Mouse (Mus musculus) right cerebral cortex, postnatal 25 days (tissue): ENCODE results near the gene Irak3.
A peak's percentile ranks its signal among the peaks of the same experiment; 100 is the strongest.
"Not testable (repeated sequence)": the region's sequence is repeated elsewhere in the genome, so short reads cannot be mapped to it uniquely, and the experiment has no call there.

Experiments used
- DNase-seq: peaks from one replicate; pipeline ENCODE4 v3.0.0; 2022

Irak3 gene

DNA sequence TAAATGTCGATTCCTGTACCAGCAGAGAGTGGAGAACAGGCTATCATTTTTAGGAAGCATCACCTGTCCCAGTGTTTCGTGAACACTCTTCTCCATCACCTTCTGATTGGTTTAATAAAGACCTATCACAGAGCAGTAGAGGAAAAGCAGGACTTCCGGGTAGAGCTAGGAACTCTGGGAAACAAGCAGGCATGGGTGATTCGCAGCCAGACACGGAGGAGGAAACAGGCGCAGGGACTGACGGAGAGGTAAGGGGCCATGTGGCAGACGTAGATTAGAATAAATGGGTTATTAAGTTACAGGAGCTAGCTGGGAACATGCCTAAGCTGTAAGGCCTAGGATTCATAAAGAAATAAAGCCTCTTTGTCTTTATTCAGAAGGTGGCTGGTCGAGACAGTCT lies 41.4 kb downstream of the Irak3 start:
- DNase-seq: no peak

DNA sequence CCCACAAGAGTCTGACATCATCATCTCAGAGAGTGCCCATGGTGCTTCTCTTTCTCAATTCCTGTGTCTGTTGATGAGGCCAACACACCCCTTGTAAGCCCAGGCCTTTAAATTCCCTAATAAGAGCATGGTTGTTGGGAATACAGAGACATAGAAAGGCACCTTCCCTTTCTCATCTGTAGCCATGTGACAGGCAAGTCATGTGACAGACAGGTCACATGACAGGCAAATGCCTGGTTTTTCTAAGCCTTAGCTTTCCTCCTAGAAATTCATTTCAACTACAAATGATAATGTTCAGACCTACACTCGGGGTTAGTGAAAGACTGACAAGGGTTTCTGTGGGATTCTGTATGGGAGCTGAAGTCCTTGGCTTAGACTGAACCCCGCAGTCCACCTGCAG lies 48.0 kb downstream of the Irak3 start:
- DNase-seq: no peak

DNA sequence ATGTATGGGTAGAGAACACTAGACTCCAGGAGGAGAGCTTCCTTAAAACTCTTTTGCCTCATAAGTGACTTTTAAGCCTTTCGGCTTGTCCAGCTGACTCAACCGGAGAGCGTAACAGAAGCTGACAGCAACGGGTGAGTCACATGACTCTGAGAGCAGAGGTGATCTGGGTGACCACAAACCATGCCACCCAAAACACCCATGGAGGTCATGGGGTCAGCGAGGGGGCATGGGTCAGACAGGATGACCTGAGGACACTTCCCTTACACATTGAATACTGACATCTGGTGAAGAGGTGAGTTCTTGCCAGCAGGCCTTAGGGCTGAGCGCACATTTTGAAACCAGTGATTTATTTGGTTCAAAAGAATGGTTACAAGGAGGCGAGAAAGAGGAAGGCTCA lies 50.3 kb downstream of the Irak3 start:
- DNase-seq: no peak

DNA sequence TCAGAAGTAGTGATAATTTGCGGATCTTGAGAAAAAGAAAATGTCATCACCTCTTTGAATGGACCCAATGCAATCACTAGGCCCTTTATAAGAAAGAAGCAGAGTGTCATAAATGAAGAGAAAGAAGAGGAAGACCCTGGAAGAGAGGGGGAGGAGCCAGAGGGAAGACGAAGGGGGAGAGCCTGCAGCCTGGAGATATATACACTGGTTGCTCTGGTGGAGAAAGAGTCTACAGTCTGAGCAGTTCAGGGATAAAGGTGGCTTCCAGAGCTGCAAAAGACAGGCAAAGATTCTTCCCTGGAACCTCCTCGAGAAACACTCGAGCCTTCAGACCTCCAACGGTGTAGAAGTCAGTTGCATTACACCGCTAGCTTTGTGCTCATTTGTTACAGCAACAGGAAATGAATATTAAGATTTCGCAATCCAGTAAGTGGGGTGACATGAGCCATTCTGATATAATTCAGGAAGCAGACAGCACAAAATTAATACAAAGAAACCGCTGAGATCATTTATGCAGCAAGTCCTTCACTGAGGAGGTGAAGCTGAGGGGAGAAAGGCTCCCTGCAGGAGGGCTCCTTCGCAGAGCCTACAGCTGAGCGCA lies 60.9 kb downstream of the Irak3 start:
- no peak for DNase-seq

DNA sequence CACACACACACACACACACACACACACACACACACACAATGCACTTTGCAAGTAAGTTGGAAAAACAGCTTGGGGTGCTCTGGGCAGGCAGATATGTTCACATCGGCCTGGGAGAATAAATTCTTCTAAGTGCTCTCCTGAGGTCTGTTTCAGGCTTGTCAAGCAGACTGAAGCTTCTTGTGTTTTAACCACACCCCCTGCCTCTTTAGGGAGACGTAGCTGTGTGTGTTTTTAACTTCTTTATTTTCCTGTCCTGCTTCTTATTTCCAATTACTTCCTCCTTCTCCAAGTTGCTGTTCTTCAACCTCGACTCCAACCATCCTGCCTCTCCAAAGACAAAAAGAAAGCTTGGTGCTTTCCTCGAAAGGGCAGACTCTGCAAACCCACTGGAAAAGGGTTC lies 61.7 kb downstream of the Irak3 start:
- DNase-seq: no peak

DNA sequence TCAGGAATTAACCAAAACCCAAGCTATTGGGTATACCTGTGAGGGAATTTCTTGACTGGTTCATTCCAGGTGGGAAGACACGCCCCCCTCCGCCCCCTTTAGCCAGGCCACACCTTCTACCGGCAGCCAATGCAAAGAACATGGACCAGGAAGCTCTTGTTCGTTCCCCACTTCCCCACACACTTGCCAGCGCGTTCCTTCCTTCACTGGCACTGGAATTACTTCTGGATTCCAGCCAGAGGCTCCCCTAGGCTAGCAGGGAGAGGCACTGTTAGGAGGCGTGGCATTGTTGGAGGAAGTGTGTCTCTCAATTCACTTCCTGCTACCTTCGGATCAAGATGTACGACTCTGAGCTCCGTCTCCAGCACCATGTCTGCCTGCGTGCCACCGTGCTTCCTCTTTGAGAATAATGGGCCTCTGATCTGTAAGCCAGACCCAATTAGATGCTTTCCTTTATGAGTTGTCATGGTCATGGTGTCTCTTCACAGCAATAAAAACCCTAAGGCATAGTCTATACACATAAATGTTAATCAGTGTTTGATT lies 65.8 kb downstream of the Irak3 start:
- DNase-seq: no peak

DNA sequence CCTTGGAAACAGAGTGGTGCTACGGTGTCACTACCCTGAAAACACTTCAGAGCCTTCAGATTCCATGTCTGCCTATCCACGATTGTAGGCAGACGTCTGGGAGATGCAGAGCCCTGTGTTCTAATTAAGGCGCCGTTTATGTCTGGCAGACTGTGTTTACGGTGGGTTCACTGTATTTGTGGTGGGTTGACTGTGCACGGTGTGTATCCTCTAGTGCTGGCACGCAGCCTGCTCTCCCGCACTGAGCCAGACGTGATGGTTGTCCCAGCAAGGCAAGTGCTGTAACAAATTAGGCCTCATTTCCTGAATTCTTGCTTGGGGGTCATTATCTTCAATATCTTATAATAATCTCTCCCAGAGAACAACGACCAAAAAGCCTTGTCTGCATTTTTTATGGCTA lies 68.2 kb downstream of the Irak3 start:
- no peak for DNase-seq

DNA sequence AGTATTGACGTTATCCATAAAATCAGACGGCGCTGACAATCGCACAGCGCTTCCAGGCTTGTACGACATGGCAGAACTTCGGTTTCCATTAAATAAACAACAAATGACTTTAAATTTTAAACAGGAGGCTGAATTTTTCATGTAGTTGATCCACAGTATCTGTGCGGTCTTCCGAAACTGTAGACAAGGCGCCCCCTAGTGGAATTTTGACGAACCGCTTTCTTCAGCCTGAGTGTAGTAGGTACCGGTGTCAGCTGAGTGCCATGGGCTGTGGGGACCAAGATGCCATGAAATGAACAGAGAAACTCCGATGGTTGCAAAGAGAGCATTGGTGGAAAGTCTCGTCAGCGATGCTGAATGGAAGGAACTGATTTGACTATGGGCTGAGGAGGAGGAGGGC lies 71.3 kb downstream of the Irak3 start:
- DNase-seq: peak; percentile 30

DNA sequence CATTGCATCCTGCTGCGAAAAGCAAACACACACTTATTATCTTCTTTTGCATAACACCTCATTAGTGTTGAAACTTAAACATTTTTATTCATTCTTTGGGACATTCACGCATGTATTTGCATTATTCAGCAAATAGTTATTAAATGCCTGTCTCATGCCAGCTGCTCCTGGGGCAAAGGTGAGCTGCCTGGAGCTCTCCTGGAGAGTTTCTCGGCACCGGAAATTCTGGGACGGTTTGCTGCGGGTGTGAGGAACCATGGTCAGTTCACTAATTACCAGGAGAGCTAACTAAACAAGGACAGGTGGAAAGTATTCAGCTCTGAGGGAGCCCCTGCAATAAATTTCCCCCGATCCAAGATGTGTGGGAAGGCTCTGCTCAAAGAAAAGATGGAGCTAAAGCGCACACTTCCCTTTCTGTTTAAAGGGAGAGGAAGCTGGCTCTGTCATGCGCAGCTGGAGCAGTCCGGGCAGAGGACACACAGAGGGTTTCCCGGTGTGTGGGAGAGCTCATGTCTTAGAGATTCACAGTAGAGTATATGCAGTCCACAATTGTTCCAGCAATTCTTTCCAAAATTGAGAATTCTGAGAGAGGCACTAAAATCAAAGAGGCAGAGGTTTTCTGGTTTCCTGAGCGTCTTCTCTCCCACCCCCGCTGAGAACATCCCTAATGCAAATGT lies 73.2 kb downstream of the Irak3 start:
- no peak for DNase-seq

DNA sequence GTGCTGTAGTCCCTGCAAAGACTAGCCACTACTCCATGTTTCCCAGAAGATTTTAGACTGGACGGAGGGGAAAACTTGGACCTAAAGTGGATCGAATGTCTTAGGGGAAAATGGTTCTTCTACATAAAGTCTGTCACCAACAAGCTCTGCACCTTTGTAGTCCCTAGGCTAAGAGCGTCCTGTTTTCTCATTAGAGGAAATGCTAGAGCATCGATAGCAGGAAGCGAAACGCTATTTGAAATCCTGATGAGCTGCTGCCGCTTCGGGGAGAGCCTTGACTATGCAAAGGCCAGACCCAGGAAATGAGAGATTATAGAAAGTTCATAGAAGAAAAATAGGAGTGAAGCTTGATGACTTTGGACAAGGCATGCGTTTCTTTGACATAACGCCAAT lies 76.5 kb downstream of the Irak3 start:
- DNase-seq: no peak

DNA sequence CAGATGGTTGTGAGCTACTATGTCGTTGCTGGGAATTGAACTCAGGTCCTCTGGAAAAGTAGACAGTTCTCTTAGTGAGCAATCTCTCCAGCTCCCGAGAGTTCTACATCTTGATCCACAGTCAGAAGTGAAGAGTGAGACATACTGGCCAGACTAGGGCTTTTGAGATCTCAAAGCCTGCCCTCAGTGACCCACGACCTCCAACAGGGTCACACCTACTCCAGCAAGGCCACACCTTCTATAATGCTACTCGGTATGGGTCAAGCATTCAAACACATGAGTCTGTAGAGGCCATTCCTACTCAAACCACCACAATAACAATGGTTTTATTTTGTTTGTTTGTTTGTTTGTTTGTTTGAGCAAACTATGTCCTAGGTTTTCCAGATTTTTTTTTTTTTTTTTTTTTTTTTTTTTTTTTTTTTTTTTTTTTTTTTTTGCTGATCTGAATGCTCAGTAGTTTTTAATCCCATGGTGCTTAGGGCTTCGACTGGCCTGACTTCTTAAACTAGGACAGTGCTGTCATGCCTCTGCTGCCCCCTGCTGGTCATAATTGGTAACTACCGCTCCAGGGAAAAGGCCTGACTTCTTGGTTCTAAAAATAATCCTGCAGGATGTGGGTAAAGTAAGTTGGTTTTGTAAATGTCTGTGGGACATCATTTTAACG lies 77.0 kb downstream of the Irak3 start:
- peak; percentile 75 for DNase-seq

DNA sequence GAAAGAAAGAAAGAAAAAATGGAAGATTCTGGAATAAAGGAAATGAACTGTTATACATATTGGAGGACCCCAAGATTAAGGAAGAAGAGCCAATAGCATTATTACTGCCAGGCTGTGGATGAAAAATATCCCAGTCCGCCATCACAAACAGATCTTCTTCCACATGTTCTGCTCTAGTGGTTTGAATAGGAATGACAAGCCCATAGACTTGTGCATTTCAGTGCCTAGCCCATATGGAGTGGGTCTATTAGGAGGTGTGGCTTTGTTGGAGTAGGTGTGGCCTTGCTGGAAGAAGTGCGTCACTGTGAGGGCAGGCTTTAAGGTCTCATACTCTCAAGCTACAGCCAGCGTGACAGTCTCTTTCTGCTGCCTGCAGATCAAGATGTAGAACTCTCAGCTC lies 78.2 kb downstream of the Irak3 start:
- no peak for DNase-seq

DNA sequence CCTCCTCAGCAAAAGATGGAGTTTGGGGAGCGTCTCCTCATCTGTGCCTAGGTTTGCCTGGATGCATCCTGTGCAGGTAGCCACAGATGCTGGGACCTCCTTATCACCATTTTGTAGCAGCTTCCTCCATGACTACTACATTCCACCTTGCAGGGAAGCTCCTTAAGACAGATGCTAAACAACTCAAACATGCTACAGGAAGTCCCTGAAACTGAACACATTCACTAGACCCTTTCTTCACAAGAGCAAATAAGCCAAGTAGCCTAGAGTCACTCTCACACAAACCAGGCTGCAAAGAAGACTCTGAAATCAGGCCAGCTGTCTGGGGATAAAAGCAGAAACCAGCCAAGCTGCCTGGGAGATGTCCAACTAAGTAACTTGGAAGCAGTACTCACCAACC lies 86.7 kb downstream of the Irak3 start:
- DNase-seq: no peak

DNA sequence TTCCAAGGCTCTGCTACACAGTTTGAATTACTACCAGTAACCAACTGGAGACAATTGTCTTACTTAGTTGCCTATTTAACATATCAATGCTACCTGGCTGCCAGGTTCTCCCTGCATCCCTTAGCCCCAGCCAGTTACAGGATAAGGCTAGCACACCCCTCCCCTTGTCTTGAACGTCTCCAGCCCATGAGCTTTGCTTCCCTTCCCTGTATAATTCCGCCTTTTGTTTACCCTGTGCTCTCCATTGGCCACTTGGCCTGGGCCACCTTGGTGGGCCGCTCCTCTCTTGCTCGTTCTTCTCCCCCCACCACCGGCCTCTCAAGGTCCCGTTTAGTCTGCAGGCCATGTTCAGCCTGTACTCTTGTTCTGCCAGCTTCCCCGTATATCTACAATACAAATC lies 87.4 kb downstream of the Irak3 start:
- DNase-seq: no peak

DNA sequence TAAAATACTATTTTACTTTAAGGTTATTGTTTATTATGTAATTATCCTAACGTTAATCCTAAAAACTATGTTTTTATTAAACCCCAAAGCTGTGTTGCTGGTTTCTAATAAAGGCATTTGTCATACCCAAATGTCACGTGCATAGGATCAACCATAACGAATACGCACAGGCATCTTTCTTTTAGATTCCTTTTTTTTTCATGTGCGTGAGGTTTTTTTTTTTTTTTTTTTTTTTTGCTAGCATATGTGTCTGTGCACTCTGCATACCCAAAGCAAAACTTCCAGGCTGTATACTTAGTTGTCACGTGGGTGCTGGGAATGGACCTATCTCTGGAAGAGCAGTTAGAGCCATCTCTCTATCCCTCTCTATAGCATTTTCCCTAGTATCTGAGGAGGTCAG lies 88.0 kb downstream of the Irak3 start:
- DNase-seq: no peak

DNA sequence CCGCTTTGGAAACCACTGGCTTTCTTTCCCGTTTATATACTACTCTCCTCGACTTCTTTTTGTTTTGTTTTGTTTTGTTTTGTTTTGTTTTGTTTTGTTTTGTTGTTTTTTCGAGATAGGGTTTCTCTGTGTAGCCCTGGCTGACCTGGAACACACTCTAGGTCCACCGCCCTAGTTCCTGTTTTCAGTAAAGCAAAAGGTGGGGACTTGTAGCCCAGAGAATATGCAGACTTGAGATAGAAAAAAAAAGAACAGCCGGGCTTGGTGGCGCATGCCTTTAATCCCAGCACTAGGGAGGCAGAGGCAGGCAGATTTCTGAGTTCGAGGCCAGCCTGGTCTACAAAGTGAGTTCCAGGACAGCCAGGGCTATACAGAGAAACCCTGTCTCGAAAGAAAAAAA lies 88.4 kb downstream of the Irak3 start:
- not testable (repeated sequence) for DNase-seq

DNA sequence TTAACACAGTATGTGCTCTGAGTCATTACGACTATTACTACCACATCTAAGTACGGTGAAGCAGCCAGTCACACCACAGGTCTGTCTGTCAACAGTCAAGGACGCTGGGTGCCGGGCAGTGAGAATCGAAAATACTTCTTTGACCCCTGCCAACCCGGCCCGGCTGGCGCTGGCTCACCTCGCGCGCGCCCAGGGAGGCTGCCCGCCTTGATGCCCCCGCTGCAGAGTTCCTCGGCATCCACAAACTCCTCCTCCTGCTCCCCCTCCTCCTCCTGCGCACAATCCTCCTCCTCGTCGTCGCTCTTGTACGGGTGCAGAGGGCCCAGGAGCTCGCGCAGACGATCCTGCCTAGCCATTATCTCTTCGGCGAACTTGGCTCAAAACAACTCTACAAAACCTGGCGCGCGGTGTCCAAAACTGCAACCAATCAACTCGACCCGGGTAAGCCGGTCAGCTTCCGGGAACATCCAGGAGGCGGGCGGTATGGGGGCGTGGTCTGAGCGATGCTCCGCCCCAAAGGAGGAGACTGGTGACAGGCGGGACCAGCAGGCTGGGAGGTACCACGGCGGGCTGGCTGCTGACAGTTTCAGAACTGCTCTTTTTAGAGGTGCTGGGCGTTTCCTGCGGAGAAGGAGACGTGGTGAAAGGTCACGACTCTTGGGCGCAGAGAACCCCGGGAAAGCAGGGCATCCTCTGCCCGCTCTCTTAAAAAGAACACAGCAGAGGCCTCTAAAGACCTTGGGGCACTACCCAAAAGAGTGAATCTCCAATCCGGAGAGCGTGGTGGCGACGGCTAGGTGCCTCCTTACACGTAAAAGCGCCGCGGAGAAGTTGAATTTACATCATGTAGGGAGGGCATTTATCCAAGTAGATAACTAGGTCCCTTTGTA lies 89.2 kb downstream of the Irak3 start, which contains the start of gene Helb:
TSS of gene Helb (minus strand) at position 481 of the 890 bp plus-strand sequence.
- peak; percentile 93 for DNase-seq

DNA sequence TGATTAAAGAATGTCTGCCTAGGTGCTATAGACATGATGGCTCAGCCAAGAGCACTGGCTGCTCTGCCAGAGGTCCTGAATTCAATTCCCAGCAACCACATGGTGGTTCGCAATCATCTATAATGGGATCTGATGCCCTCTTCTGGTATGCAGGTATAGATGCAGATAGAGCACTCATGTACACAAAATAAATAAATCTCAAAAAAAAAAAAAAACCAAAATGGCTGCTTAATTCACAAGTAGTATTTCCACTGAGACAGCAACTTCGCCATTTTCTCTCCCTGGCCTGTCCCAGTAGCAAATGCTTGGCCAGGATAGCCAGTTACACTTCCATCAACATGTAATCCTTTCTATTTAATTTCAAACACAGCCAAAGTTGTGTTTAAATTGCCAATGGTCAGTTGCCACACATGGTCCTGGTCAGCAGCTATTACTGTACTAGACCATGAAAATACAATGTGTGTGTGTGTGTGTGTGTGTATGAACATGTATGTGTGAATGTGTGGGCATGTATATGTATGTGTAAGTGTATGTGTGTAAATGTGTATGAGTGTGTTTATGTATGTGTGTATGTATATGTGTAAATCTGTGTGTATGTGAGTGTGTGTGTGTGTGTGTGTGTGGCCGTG lies 90.1 kb downstream of the Irak3 start:
- no peak for DNase-seq

DNA sequence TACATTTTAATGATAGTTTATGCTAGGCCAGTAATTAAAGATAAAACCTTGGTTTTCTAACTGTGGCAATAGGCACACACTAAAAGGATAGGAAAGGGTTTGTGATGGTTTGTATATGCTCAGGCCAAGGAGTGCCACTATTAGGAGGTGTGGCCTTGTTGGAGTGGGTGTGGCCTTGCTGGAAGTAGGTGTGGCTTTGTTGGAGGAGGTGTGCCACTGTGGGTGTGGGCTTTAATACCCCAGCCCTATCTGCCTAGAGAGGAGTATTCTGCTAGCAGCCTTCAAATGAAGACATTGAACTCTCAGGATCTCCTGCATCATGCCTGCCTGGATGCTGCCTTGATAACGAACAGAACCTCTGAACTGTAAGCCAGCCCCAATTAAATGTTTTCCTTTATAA lies 101.1 kb downstream of the Irak3 start:
- DNase-seq: no peak

DNA sequence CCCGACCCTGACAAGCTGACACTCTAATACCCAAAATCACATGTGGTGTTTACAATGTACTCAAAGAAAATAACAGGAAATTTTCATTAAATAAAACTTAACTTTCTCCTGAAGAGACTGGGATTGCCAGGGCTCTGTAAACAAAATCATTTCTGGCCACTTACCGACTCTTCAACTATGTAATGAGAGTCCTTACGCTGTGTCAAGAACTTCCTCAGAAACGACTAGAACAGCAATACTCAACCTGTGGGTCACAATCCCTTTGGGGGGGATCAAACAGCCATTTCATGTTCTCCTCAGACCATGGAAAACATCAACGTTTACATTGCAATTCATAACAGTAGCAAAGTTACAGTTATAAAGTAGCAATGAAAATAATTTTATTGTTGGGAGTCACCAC lies 104.4 kb downstream of the Irak3 start:
- DNase-seq: no peak

DNA sequence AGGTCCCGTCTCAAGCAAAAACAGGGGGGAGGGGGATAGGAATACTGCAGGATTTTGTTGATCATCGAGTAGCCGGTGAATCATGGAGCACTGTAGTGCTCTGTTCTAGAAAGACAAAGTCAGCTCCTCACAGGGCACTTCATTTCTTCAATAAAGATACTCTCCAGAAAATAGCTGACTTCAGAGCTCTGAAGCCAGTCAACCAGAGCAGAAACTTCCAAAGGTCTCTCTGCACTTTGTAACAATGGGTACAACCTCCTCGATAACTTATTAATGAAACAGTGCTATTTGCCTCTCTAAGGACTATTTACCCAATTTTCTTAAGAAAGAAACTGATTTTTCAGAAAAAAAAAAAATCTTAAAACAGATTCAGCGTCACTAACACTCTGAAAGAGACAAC lies 106.2 kb downstream of the Irak3 start:
- no peak for DNase-seq

DNA sequence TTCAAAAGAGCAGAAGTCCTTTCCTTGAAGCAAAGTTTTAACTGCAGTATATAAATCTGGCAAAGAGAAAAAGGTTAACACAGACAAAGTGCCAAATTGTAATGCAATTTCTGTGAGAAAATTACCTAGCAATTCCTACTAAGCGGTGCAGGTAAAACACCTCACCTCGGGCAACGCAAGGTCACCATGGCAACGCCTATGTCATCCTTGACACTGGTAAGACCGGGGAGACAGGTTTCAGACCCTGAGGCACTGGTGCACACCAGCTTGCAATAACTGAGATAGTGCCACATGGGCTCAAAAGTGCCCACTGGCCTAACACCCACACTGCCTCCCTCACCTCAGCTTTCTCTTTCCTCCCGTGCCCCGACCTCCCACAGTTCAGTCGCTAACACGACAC lies 106.8 kb downstream of the Irak3 start:
- DNase-seq: no peak

DNA sequence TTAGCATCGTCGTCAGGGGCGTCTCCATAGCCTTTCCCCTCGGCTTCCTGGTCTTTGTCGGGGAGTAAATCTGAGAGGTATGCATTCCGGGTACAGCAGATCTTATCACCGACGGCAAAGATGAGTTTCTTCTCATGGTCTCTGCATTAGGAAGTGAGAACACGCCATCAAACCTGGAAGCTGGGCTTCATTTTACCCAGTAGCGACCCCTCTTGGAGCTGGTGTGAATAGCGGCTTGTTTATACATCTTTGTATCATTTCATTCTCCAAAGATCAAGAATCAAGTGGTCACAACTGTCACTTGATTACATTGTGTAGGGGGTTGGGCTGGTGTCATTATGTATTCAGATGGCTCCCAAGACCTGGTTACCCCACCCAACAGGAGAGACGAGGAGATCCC lies 109.4 kb downstream of the Irak3 start:
- DNase-seq: no peak
